Mouse (Mus musculus): Measurements from ENCODE around the gene Atg10. TPM values are rescaled to one million over a fixed set of nuclear protein-coding genes. Genes with fewer than 3 reads are reported as not detected.
"Not testable (repeated sequence)": the region's sequence is repeated elsewhere in the genome, so short reads cannot be mapped to it uniquely, and the experiment has no call there.

The Atg10 gene
- total RNA-seq, 2 experiments from 2014 or later = 12.5 TPM

GRCm38 (mm10) chr13:90973409-90973808 is 250.4 kb downstream of the Atg10 start:
- no peak for DNase-seq
- intact Hi-C loops (cut with DNase I; ENCODE audit: low total_unique reads) = no loop called here

GRCm38 (mm10) chr13:90970259-90971017 is 253.3 kb downstream of the Atg10 start:
- DNase-seq = no peak
- intact Hi-C loops (cut with DNase I; ENCODE audit: low total_unique reads) = no loop called here

GRCm38 (mm10) chr13:90968940-90969339 is 254.8 kb downstream of the Atg10 start:
- DNase-seq = no peak
- intact Hi-C loops (cut with DNase I; ENCODE audit: low total_unique reads) = loop anchor here (5.0 to 10.0 kb wide), 2 partner anchors 123 to 676 kb away; no protein-coding TSS in a partner anchor

- intact Hi-C loops (cut with DNase I; ENCODE audit: low total_unique reads) = loop anchor here (5.0 to 10.0 kb wide), 2 partner anchors 125 to 677 kb away; no protein-coding TSS in a partner anchor
- peak; percentile 81 for DNase-seq
Observed at GRCm38 (mm10) chr13:90967422-90967821, 256.3 kb downstream of the Atg10 start.

- DNase-seq = no peak
- intact Hi-C loops (cut with DNase I; ENCODE audit: low total_unique reads) = loop anchor here (5.0 to 10.0 kb wide), 2 partner anchors 126 to 679 kb away; no protein-coding TSS in a partner anchor
Observed at GRCm38 (mm10) chr13:90965996-90966395, 257.8 kb downstream of the Atg10 start.

- DNase-seq = no peak
- intact Hi-C loops (cut with DNase I; ENCODE audit: low total_unique reads) = loop anchor here (10.0 kb wide), 1 partner anchor 680 kb away; no protein-coding TSS in a partner anchor
Observed at GRCm38 (mm10) chr13:90964511-90964910, 259.3 kb downstream of the Atg10 start.

- no peak for DNase-seq
- intact Hi-C loops (cut with DNase I; ENCODE audit: low total_unique reads) = loop anchor here (10.0 kb wide), 1 partner anchor 682 kb away; no protein-coding TSS in a partner anchor
Observed at GRCm38 (mm10) chr13:90962836-90963760, 260.7 kb downstream of the Atg10 start.

- DNase-seq = no peak
- intact Hi-C loops (cut with DNase I; ENCODE audit: low total_unique reads) = loop anchor here (10.0 kb wide), 1 partner anchor 684 kb away; no protein-coding TSS in a partner anchor
Observed at GRCm38 (mm10) chr13:90960591-90960990, 263.2 kb downstream of the Atg10 start.

GRCm38 (mm10) chr13:90958894-90959293 is 264.9 kb downstream of the Atg10 start:
- intact Hi-C loops (cut with DNase I; ENCODE audit: low total_unique reads) = no loop called here

GRCm38 (mm10) chr13:90939600-90939999 is 284.2 kb downstream of the Atg10 start:
- DNase-seq = no peak
- intact Hi-C loops (cut with DNase I; ENCODE audit: low total_unique reads) = no loop called here

More at GRCm38 (mm10) chr13:90958894-90959293, 264.9 kb downstream of the Atg10 start:
- no peak for DNase-seq

GRCm38 (mm10) chr13:90939192-90939591 is 284.6 kb downstream of the Atg10 start:
- intact Hi-C loops (cut with DNase I; ENCODE audit: low total_unique reads) = no loop called here

GRCm38 (mm10) chr13:90935852-90936251 is 287.9 kb downstream of the Atg10 start:
- no peak for DNase-seq
- intact Hi-C loops (cut with DNase I; ENCODE audit: low total_unique reads) = no loop called here

More at GRCm38 (mm10) chr13:90939192-90939591, 284.6 kb downstream of the Atg10 start:
- no peak for DNase-seq

GRCm38 (mm10) chr13:90933256-90933655 is 290.5 kb downstream of the Atg10 start:
- DNase-seq = peak; percentile 20
- intact Hi-C loops (cut with DNase I; ENCODE audit: low total_unique reads) = no loop called here

GRCm38 (mm10) chr13:90929847-90930246 is 293.9 kb downstream of the Atg10 start:
- DNase-seq = peak; percentile 62

GRCm38 (mm10) chr13:90928266-90928665 is 295.5 kb downstream of the Atg10 start:
- DNase-seq; intact Hi-C loops (cut with DNase I; ENCODE audit: low total_unique reads): not testable (repeated sequence)

More at GRCm38 (mm10) chr13:90929847-90930246, 293.9 kb downstream of the Atg10 start:
- intact Hi-C loops (cut with DNase I; ENCODE audit: low total_unique reads) = no loop called here

GRCm38 (mm10) chr13:90926938-90927633 is 296.7 kb downstream of the Atg10 start:
- intact Hi-C loops (cut with DNase I; ENCODE audit: low total_unique reads) = no loop called here
- DNase-seq = no peak

- no peak for DNase-seq
- intact Hi-C loops (cut with DNase I; ENCODE audit: low total_unique reads) = no loop called here
Observed at GRCm38 (mm10) chr13:90926125-90926765, 297.5 kb downstream of the Atg10 start.

GRCm38 (mm10) chr13:90925191-90925590 is 298.6 kb downstream of the Atg10 start:
- no peak for DNase-seq
- intact Hi-C loops (cut with DNase I; ENCODE audit: low total_unique reads) = no loop called here

GRCm38 (mm10) chr13:90924072-90924471 is 299.7 kb downstream of the Atg10 start:
- intact Hi-C loops (cut with DNase I; ENCODE audit: low total_unique reads) = no loop called here
- no peak for DNase-seq

Measured in gastrocnemius, postnatal 14 days (tissue).